Mouse (Mus musculus) megakaryocyte progenitor cell, adult 5-6 weeks (primary cell): ENCODE measurements at regions not wholly inside any gene's neighbourhood (a gene's known extent, or its start where the extent isn't known, plus 50 kb on each side); places are given as distances from the start of the nearest gene placed in this dataset.
"Not testable (repeated sequence)": the region's sequence is repeated elsewhere in the genome, so short reads cannot be mapped to it uniquely, and the experiment has no call there.

Experiments
- ATAC-seq: replicated peaks from 2 replicates; pipeline ENCODE4 v1.8.0; 2016; ENCODE audit warnings: mild to moderate bottlenecking, moderate TSS enrichment, inconsistent platforms; ENCODE audit not compliant: poor library complexity

DNA sequence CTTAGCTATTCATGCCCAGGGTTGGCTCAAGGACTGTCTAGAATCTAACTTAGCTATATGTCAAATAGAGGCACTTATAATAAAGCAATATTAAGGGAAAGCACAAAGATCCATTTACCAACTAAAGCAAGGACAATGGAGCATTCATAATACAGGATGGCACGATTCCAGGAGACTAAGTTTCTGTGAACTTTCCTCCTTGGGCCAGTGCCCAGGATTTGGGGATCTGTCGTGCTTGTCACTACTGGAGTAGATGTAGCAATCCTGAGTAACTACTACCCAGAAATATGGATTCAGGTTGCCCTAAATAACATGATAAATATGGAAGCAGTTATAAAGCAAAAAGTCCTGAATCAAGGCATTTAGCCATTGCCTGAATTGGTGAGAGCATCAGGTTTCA is 233.7 kb downstream of the AI429214 start:
- no peak for ATAC-seq

DNA sequence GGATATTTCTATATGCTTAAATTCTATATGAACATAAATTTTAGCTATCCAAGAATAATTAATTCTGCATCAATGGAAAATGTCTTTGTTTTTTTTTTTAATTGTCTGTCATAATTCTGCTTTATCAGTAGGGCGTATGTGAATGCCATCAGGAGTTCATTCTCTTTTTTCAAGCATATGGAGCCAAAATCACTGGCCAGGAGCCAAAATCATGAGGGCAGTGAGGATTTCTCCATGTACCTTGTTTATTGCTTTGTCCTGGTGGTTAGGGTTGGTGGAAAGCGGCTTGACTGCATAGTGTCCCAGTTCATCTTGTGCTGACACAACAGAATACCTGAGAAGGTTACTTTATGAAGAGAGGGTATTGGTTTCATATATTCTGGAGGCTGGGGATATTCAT is 243.9 kb downstream of the AI429214 start:
- ATAC-seq = no peak

DNA sequence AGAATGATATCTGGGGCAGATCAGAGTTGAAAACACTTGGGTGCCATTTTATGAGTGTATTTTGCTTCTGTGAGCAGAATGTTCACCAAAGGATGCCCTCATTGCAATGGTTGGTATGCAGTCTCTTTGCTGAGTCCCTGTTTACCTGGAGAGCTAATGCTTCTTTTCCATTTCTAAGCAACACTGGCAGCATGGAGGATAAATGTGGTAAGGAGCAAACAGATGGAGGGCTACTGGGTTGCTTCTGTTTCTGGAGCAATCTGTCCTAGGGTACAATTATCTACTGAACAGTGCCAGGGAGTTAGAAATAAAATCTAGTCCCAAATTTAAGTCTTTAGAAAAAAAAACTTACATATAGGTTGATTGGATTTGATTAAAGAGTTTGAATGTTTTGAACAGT is 245.9 kb downstream of the AI429214 start:
- ATAC-seq = no peak

DNA sequence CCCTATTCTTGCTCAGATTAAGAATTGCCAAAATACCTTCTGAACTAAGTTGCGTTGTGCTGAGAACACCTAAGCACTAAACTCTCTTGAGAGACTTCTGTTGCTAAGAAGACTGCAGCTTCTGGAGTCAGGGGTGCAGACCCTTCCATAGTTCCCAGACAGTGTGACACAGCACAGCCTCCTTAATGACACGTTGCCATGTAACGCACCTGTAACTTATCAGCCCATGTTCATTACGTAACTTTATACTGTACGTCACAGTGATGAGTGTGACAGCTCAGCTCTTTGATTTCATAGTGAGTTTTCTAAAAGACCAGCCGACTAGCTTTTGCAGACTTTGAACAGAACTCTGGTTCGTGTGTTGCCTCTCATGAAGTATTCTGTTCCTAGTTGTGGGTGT is 257.8 kb downstream of the AI429214 start:
- not testable (repeated sequence) for ATAC-seq

DNA sequence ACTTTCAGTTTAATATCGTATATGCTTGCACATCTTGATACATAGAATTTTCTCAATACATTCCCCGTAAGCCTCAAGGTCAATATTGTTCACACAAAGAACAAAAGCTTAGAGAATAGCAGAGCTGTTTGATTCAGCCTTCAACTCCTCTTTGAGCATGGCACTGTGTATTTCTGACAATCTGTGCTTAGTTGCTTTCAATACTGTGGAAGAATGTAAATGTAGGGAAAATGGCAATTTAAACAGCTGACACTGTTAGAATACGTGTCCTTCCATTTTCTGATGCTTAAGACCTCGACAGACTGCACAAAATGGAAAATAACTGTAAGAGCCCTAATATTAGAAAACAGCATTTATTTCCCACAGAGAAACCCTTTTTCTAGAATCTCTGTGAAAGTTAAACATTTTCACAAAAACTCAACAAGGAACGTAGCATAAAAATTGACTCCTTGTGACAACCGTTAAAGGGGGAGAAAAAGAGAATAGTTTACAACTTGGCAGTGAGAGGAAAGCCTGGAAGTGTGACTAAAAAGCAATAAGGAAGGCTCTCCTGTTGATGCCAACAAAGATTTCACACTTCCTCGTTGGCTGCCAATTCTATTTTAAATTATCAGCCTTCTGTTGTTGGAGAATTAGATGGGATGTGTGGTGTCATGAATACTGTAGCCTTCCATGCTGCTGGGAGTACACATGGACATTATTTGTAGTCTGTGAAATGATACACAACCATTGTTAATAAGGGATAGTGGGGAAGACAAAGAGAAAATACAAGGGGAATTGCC is 297.9 kb downstream of the AI429214 start:
- ATAC-seq = no peak
